Mouse (Mus musculus): Measurements from ENCODE around the gene Tmem143.
A peak's percentile ranks its signal among the peaks of the same experiment; 100 is the strongest.
"Not testable (repeated sequence)": the region's sequence is repeated elsewhere in the genome, so short reads cannot be mapped to it uniquely, and the experiment has no call there.

Gene Tmem143

GRCm38 (mm10) chr7:45922928-45923761 is 26.4 kb downstream of the Tmem143 start:
- peak; percentile 90 for DNase-seq (ENCODE audit: low spot score in 2 of 2)

GRCm38 (mm10) chr7:45923762-45924428 is 27.2 kb downstream of the Tmem143 start, which contains the start of gene Ccdc114:
TSS of gene Ccdc114 (plus strand) at chr7:45924072.
- DNase-seq (ENCODE audit: low spot score in 2 of 2): no peak

- DNase-seq (ENCODE audit: low spot score in 2 of 2): no peak
Measured at GRCm38 (mm10) chr7:45924429-45924816, 27.7 kb downstream of the Tmem143 start.

- DNase-seq (ENCODE audit: low spot score in 2 of 2): no peak
Measured at GRCm38 (mm10) chr7:45928626-45929295, 32.0 kb downstream of the Tmem143 start.

- no peak for DNase-seq (ENCODE audit: low spot score in 2 of 2)
Measured at GRCm38 (mm10) chr7:45929688-45930087, 32.9 kb downstream of the Tmem143 start.

- not testable (repeated sequence) for DNase-seq (ENCODE audit: low spot score in 2 of 2)
Measured at GRCm38 (mm10) chr7:45933766-45934165, 37.0 kb downstream of the Tmem143 start.

- peak in 1 of 2 experiments; percentile 40 for DNase-seq (ENCODE audit: low spot score in 2 of 2)
Measured at GRCm38 (mm10) chr7:45935114-45935513, 38.4 kb downstream of the Tmem143 start.

GRCm38 (mm10) chr7:45939836-45940235 is 43.1 kb downstream of the Tmem143 start:
- DNase-seq (ENCODE audit: low spot score in 2 of 2): no peak

- no peak for DNase-seq (ENCODE audit: low spot score in 2 of 2)
Measured at GRCm38 (mm10) chr7:45941986-45942385, 45.2 kb downstream of the Tmem143 start.

GRCm38 (mm10) chr7:45943280-45943679 is 46.5 kb downstream of the Tmem143 start:
- DNase-seq (ENCODE audit: low spot score in 2 of 2): not testable (repeated sequence)

GRCm38 (mm10) chr7:45949061-45949460 is 52.3 kb downstream of the Tmem143 start:
- DNase-seq (ENCODE audit: low spot score in 2 of 2): no peak

GRCm38 (mm10) chr7:45956611-45957010 is 59.9 kb downstream of the Tmem143 start:
- no peak for DNase-seq (ENCODE audit: low spot score in 2 of 2)

All from frontal cortex, postnatal 10 days (tissue).